Mouse (Mus musculus) lung, postnatal 0 days (tissue): ENCODE measurements around the gene Eng.

ENCODE experiments used
- CTCF ChIP-seq: IDR thresholded peaks from 2 replicates; pipeline ENCODE4 v1.5.1; 2016; ENCODE audit warnings: antibody characterized with exemption, mild to moderate bottlenecking
- EP300 ChIP-seq: IDR thresholded peaks from 2 replicates; pipeline ENCODE4 v1.6.1; 2016; ENCODE audit warnings: antibody characterized with exemption, mild to moderate bottlenecking, control low read depth

DNA sequence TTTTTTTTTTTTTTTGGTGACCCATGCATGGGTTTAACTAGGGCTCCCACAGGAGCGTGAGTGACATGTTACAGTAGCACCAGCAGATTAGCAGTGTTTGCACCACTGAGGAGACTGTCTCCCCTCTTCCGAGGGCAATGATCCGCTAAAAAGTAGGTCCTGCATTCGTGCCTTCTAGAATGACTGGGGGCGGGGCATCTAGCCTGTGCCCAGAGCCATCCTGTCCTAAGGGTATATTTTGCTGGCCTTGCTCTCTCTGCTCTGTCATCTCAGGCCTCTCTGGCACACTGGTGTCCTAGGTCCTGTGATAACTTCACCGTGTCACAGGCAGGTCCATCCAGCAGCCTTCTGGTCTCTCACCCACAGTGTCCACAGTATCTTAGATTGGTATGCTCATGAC, 53.3 kb downstream of the Eng start:
- TF ChIP-seq EP300 (no peak), CTCF (no peak)
